Mouse (Mus musculus) granulocyte monocyte progenitor cell, adult 5-6 weeks (primary cell): Measurements from ENCODE around the gene Yod1. TPM values are rescaled to one million over a fixed set of nuclear protein-coding genes. Genes with fewer than 3 reads are reported as not detected.

Experiments
- ATAC-seq: replicated peaks from 2 replicates; pipeline ENCODE4 v1.8.0; 2016; ENCODE audit warnings: mild to moderate bottlenecking, moderate TSS enrichment, inconsistent platforms; ENCODE audit not compliant: poor library complexity, severe bottlenecking
- total RNA-seq, 2 experiments: library from RNA; stranded (forward) in 1 of 2; stranded (reverse) in 1 of 2; fragments of 200-712, 200-1000 nt in 1 of 2; fragments of >200 nt in 1 of 2; fragmentation: Nextera tagmentation in 1 of 2; gene quantifications; 2 replicates each; pipeline ENCODE4 v1.2.3; 2014 to 2017

Gene Yod1
- total RNA-seq, 2 experiments from 2014 or later: 6.7 to 8.0 TPM

DNA sequence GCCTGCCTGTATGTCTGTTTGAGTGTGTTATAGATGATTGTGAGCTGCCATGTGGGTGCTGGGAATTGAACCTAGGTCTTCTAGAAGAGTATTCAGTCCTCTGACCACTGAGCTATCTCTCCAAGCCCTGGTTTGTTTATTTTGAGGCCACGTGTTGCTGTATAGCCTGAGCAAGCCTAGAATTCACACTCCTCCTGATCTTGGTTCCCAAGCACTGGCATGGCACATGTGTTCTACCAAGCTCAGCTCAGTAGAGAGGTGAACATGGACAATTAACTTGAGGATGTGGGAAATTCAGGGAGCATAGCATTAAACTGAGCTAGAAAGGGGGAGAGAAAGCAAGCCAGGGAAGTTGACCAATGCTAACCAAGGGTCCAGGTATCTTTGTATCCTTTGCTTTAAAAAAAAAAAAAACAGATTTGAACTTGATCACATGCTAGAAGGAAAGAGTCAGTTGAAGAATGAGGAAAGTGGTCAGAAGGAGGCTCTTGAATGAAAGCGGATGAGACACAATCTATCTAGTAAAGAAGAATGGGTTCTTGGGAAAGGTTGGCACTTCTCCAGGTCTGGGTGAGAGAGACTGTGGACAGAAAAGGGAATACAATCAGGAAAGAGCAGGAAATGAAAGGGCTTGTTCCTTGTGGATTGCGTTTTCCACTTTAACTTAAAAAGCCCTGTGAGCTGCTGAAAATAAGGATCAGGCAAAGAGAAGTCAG lies 45.1 kb downstream of the Yod1 start:
- no peak for ATAC-seq

- 0 out of 2 replicates have a peak, but pooled peaks have one; percentile 5 for ATAC-seq
These were observed 46.9 kb downstream of the Yod1 start for GRCm38 (mm10) chr1:130764027-130764461.

GRCm38 (mm10) chr1:130767066-130767465 lies 49.9 kb downstream of the Yod1 start:
- ATAC-seq: no peak

GRCm38 (mm10) chr1:130769925-130770324 lies 52.8 kb downstream of the Yod1 start:
- ATAC-seq: no peak

DNA sequence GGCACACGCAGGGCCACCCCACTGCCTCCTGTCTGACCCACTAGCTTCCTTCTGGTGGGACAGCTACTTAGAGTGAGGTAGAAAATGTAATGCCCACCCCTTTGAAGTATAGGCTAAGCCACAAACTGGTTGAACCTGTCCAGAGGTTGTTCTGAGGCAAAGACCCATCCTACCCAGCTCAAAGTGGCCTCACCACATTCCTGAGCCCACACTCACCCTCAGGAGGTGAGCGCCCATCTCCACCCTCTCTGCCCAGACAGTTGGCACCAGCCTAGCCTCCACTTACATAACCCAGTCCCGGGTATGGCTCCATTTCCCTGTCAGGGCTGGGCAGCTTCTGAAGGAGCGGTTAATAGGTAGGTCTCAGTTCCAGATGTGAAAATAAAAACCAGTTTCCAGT lies 53.4 kb downstream of the Yod1 start:
- ATAC-seq: no peak

DNA sequence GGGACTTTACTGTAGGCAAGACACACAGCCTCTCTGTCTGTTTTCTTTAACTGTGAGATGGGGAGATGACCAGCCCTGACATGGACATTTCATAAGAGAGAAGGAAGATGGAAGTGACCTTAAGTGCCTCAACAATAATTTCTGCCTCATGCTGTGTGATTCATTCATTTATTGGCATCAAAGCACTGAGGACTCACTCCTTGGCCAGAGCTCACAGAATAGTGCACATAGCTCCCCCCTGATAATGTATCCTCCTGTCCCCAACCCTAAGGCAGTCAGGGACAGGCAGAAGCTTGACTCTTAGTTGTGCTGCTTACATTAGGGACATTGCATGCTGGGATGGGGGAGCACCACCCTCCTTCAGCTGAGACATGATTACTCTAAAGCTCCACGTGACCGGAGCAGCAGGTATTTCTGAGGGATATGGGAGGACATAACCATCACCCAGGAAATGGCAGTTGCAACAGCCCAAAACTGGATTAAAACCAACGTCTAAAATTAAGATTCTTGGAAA lies 53.9 kb downstream of the Yod1 start:
- ATAC-seq: no peak

Other genes with a start within 250 kb of the Yod1 start
- gene Zp3r, start 87.7 kb upstream of the Yod1 start, total RNA-seq (2014; fragmentation: Nextera tagmentation): not detected in 2 replicates
- not detected in 2 replicates for gene Zp3r, start 87.7 kb upstream of the Yod1 start, total RNA-seq (2017)
- not detected in 2 replicates for gene C4bp, start 55.7 kb upstream of the Yod1 start, total RNA-seq (2014; fragmentation: Nextera tagmentation)
- gene C4bp, start 55.7 kb upstream of the Yod1 start, total RNA-seq (2017): not detected in 2 replicates
- gene Gm29427, start 1.5 kb upstream of the Yod1 start, total RNA-seq (2014; fragmentation: Nextera tagmentation): not detected in 2 replicates
- not detected in 2 replicates for gene Gm29427, start 1.5 kb upstream of the Yod1 start, total RNA-seq (2017)
- 6.6 and 9.1 TPM in 2 replicates for gene Pfkfb2, start 11.9 kb downstream of the Yod1 start, total RNA-seq (2014; fragmentation: Nextera tagmentation)
- gene Pfkfb2, start 11.9 kb downstream of the Yod1 start, total RNA-seq (2017): 13.9 and 15.7 TPM in 2 replicates
- gene AA986860, start 14.6 kb downstream of the Yod1 start, total RNA-seq (2014; fragmentation: Nextera tagmentation): 0.09 and 0.88 TPM in 2 replicates
- not detected in 2 replicates for gene AA986860, start 14.6 kb downstream of the Yod1 start, total RNA-seq (2017)
- gene Fcamr, start 83.6 kb downstream of the Yod1 start, total RNA-seq (2014; fragmentation: Nextera tagmentation): not detected in 2 replicates
- gene Fcamr, start 83.6 kb downstream of the Yod1 start, total RNA-seq (2017): not detected in 2 replicates
- gene Pigr, start 109.4 kb downstream of the Yod1 start, total RNA-seq (2014; fragmentation: Nextera tagmentation): not detected in 2 replicates
- not detected in 2 replicates for gene Pigr, start 109.4 kb downstream of the Yod1 start, total RNA-seq (2017)
- not detected in 2 replicates for gene Fcmr, start 148.3 kb downstream of the Yod1 start, total RNA-seq (2014; fragmentation: Nextera tagmentation)
- gene Fcmr, start 148.3 kb downstream of the Yod1 start, total RNA-seq (2017): not detected in 2 replicates
- not detected in 2 replicates for gene Il24, start 170.1 kb downstream of the Yod1 start, total RNA-seq (2014; fragmentation: Nextera tagmentation)
- not detected in 2 replicates for gene Il24, start 170.1 kb downstream of the Yod1 start, total RNA-seq (2017)
- not detected in 2 replicates for gene Il20, start 194.1 kb downstream of the Yod1 start, total RNA-seq (2014; fragmentation: Nextera tagmentation)
- not detected in 2 replicates for gene Il20, start 194.1 kb downstream of the Yod1 start, total RNA-seq (2017)
- gene Il19, start 222.8 kb downstream of the Yod1 start, total RNA-seq (2014; fragmentation: Nextera tagmentation): not detected in 2 replicates
- gene Il19, start 222.8 kb downstream of the Yod1 start, total RNA-seq (2017): not detected in 2 replicates